In the genomic region with DNA sequence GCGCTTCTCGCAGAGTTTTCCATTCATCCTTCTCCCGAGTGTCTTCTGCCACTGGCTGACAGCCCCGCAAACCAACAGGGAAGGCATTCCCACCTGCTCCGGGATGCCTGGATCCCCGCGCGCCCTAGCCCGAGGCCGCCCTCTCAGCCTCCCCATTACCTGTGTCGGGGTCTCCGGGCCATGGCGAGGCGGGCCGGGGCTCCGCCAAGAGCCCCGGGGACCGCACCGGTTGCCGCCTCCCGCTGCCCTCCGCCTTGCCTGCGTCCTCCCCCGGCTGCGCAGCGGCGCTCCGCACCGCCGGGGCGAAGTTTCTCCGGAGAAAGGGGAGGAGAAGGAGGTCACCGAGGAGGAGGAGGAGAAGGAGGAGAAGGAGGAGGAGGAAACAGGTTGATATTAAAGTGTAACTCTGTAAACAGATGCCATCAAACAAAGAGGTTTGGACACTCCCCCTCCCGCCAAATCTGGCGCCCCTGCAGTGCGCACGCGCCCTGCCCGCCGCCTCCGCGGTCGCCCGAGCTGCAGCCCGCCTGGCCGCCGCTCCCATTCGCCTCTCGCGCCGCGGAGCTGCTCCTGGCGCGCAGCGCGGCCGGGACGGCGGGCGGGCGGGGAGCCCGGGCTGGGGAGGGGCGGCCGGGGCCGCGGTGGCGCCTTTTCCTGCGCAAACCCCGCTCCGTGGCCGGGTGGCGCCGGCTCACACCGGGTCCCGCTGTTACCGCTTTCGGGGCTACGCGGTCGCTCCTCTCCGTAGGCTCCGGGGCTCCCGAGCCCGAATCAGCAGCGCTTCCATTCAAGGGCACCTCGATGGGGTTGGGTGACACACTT, we compare ENCODE assay signal across 8 mouse cellular contexts. TPM values are rescaled to one million over a fixed set of nuclear protein-coding genes. Genes with fewer than 3 reads are reported as not detected.
DNase-seq lines count a peak whose midpoint lies in the region; ATAC-seq lines count a peak whose summit lies in the region.

A gene (minus strand): TSS at position 448 of the 822 bp plus-strand sequence.

- H3K4me2 ChIP-seq in hindbrain, embryonic 11.5 days (replicated peaks; ENCODE audit: low read depth, low read length), result peak within 1 kb of the TSS; percentile 98

- DNase-seq in MN1 (ENCODE audit: low spot score), result peak; percentile 90
- DNase-seq in c-Kit-negative CD71-positive TER-119-positive erythroid progenitor cells, embryonic 14.5 days (ENCODE audit: low read depth, low spot score), result peak; percentile 28
- DNase-seq in forebrain, embryonic 10.5 days (ENCODE audit: extremely low spot score, low spot score), result peak; percentile 81
- DNase-seq in hindbrain, embryonic 11.5 days (ENCODE audit: low spot score), result peak; percentile 85
- peak; percentile 50 to 51 for DNase-seq in layer of hippocampus, postnatal 36 days
- peak; percentile 45 for DNase-seq in right cerebral cortex, postnatal 14 days
- peak; percentile 70 for DNase-seq in yolk sac, embryonic 10.5 days (ENCODE audit: low spot score)

- peaks cover 40% of the 10 kb centered on the region for H3K4me1 ChIP-seq in forebrain, embryonic 10.5 days
- peaks cover 6% of the 10 kb centered on the region for H3K4me1 ChIP-seq in hindbrain, embryonic 11.5 days (replicated peaks; ENCODE audit: control insufficient read depth, insufficient read depth, low read length)
- peaks cover 51% of the 10 kb centered on the region for H3K4me1 ChIP-seq in megakaryocyte, embryonic 14.5 days

- WGBS in forebrain, embryonic 10.5 days, result under 1% methylated on average over 86 of the region's 86 CpGs
- under 1% methylated on average over 81 of the region's 86 CpGs for WGBS in hindbrain, embryonic 11.5 days

- no peaks in the 10 kb centered on the region; the same call in 1 of the 2 replicates for H3K36me3 ChIP-seq in forebrain, embryonic 10.5 days (replicated peaks)
- no peaks in the 10 kb centered on the region for H3K36me3 ChIP-seq in hindbrain, embryonic 11.5 days (ENCODE audit: control insufficient read depth, insufficient read depth, low read length)
- no peaks in the 10 kb centered on the region for H3K36me3 ChIP-seq in megakaryocyte, embryonic 14.5 days (replicated peaks; ENCODE audit: low read length)

- H3K9ac ChIP-seq in hindbrain, embryonic 11.5 days (ENCODE audit: low read depth, low read length), result peak within 1 kb of the TSS; percentile 85

- peak within 1 kb of the TSS; percentile 94 for H3K27ac ChIP-seq in forebrain, embryonic 10.5 days
- H3K27ac ChIP-seq in hindbrain, embryonic 11.5 days (ENCODE audit: low read depth, low read length), result no peak within 1 kb of the TSS

- no peaks in the 10 kb centered on the region for H3K9me3 ChIP-seq in forebrain, embryonic 10.5 days
- no peaks in the 10 kb centered on the region for H3K9me3 ChIP-seq in hindbrain, embryonic 11.5 days (ENCODE audit: control insufficient read depth, low read length)
- no peaks in the 10 kb centered on the region for H3K9me3 ChIP-seq in megakaryocyte, embryonic 14.5 days

- H3K4me3 ChIP-seq in forebrain, embryonic 10.5 days, result peak within 1 kb of the TSS; percentile 74
- H3K4me3 ChIP-seq in hindbrain, embryonic 11.5 days (ENCODE audit: low read depth, low read length), result peak within 1 kb of the TSS; percentile 64
- H3K4me3 ChIP-seq in megakaryocyte, embryonic 14.5 days (replicated peaks), result peak within 1 kb of the TSS; percentile 94

- H3K27me3 ChIP-seq in forebrain, embryonic 10.5 days (ENCODE audit: poor library complexity, severe bottlenecking), result peaks cover 86% of the 10 kb centered on the region
- peaks cover 21% of the 10 kb centered on the region for H3K27me3 ChIP-seq in hindbrain, embryonic 11.5 days (ENCODE audit: control insufficient read depth, insufficient read depth, low read length)
- H3K27me3 ChIP-seq in megakaryocyte, embryonic 14.5 days (replicated peaks), result peaks cover 25% of the 10 kb centered on the region

- ATAC-seq in hindbrain, embryonic 11.5 days (ENCODE audit: low FRiP score), result peak; percentile 86

RNA-seq across cellular contexts. Expression of the gene that starts here (rescaled TPM):
- polyA plus RNA-seq in forebrain, embryonic 10.5 days (2016; fragmentation: Nextera tagmentation; extraction: Ambion mirVana), result 4.9 and 5.3 TPM in 2 replicates
- polyA plus RNA-seq in hindbrain, embryonic 11.5 days (2014; fragmentation: Nextera tagmentation; extraction: Ambion mirVana), result 6.0 TPM in 2 replicates
- total RNA-seq in layer of hippocampus, postnatal 36 days (2021), result under 1 TPM; 0.42 to 0.71 TPM
- polyA plus RNA-seq in megakaryocyte, embryonic 14.5 days (2012; ENCODE audit: insufficient read depth, low replicate concordance), result 2.0 TPM in 1 of 2 replicates, not detected in the other

Comparison
In these comparisons a context has a peak if more than half of its experiments do, and no peak if none do; other contexts are left out.
1. Peak in DNase-seq in layer of hippocampus, postnatal 36 days; RNA of the gene not detected or under 1 TPM.
2. DNase-seq: peak in every context shown above with its lines; median percentile 90 in MN1; 85 in hindbrain, embryonic 11.5 days; 81 in forebrain, embryonic 10.5 days; 70 in yolk sac, embryonic 10.5 days; 50 in layer of hippocampus, postnatal 36 days; 45 in right cerebral cortex, postnatal 14 days; 28 in c-Kit-negative CD71-positive TER-119-positive erythroid progenitor cells, embryonic 14.5 days.